Mouse (Mus musculus): Measurements from ENCODE around the gene Elmo1.

DNA sequence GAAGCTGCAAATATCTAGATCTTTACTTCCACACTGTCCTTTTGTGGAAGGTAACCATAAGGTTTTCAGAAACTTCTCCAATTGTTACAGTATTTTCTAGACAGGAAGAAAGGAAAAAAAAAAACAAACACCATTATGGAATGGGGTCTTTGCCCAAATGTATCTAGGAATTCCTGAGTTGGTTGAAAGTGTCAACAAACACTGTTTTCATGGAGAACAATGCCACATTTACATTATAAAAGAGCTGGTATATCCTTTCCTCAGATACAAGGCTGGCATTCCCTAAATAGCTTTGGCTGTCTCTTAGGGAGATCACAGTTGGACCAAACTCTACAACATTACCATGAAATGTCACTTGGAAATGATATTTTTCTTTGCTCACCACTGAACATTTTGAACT, 411.5 kb downstream of the Elmo1 start:
- no peak for TF ChIP-seq CTCF (IDR thresholded peaks at IDR 0.05; ENCODE audit: extremely low read depth, insufficient read depth, low read length)
- no peak for TF ChIP-seq POLR2A (IDR thresholded peaks at IDR 0.05; ENCODE audit: extremely low read depth, insufficient read depth, low read length)

Data from cortical plate, adult 2 months (tissue).